Mouse (Mus musculus): ENCODE results near the gene Lpin2.

Gene Lpin2

DNA sequence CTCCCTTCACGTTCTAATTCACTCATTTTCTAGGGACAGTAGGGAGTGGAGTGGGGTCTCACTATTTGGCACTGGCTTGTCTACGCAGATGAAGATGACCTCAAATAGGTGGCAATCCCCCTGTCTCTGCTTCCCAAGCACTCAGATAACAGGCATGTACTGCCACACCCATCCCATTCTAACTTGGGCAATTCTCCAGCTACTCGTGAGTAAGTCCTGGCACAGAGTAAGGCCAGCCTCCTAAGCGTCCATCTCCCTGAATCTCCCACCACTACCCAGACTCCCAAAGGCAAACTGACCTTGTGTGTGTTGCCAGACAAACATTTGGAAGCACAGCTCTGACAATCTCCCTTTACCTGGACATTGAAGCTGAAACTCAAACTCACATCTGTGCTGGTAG is 110.5 kb downstream of the Lpin2 start:
- H3K27me3 ChIP-seq (ENCODE audit: control insufficient read depth, insufficient read depth, low read length, poor library complexity, severe bottlenecking): no peaks in the 10 kb centered on the region
- no peak for DNase-seq (ENCODE audit: low read depth, low spot score)
- H3K36me3 ChIP-seq (ENCODE audit: control insufficient read depth, insufficient read depth, low read length, poor library complexity, severe bottlenecking): no peaks in the 10 kb centered on the region

- no peak for DNase-seq (ENCODE audit: low read depth, low spot score)
- Histone ChIP-seq H3K27me3 (ENCODE audit: control insufficient read depth, insufficient read depth, low read length, poor library complexity, severe bottlenecking) (no peaks in the 10 kb centered on the region), H3K36me3 (ENCODE audit: control insufficient read depth, insufficient read depth, low read length, poor library complexity, severe bottlenecking) (no peaks in the 10 kb centered on the region)
These were observed 112.2 kb downstream of the Lpin2 start for GRCm38 (mm10) chr17:71294570-71294969.
